Mouse (Mus musculus): ENCODE measurements at regions not wholly inside any gene's neighbourhood (a gene's known extent, or its start where the extent isn't known, plus 50 kb on each side); places are given as distances from the start of the nearest gene placed in this dataset.

GRCm38 (mm10) chr2:50835511-50836320 is 313.2 kb downstream of the Rnd3 start:
- in situ Hi-C loops (cut with MboI, MseI): no loop called here

- in situ Hi-C loops (cut with MboI, MseI): no loop called here
These were observed 315.1 kb downstream of the Rnd3 start for GRCm38 (mm10) chr2:50833791-50834190.

GRCm38 (mm10) chr2:50832471-50832870 is 316.4 kb downstream of the Rnd3 start:
- in situ Hi-C loops (cut with MboI, MseI): no loop called here

GRCm38 (mm10) chr2:50830056-50830720 is 318.7 kb downstream of the Rnd3 start:
- in situ Hi-C loops (cut with MboI, MseI): no loop called here

- in situ Hi-C loops (cut with MboI, MseI): no loop called here
These were observed 321.8 kb downstream of the Rnd3 start for GRCm38 (mm10) chr2:50827097-50827496.

- in situ Hi-C loops (cut with MboI, MseI): no loop called here
These were observed 322.4 kb downstream of the Rnd3 start for GRCm38 (mm10) chr2:50826537-50826936.

GRCm38 (mm10) chr2:50825626-50826025 is 323.3 kb downstream of the Rnd3 start:
- in situ Hi-C loops (cut with MboI, MseI): no loop called here

- in situ Hi-C loops (cut with MboI, MseI): no loop called here
These were observed 324.1 kb downstream of the Rnd3 start for GRCm38 (mm10) chr2:50824782-50825181.

GRCm38 (mm10) chr2:50822738-50823137 is 326.2 kb downstream of the Rnd3 start:
- in situ Hi-C loops (cut with MboI, MseI): no loop called here

GRCm38 (mm10) chr2:50819305-50819665 is 329.6 kb downstream of the Rnd3 start:
- in situ Hi-C loops (cut with MboI, MseI): loop anchor here (10.0 kb wide), 1 partner anchor 146 kb away; no protein-coding TSS in a partner anchor

- in situ Hi-C loops (cut with MboI, MseI): loop anchor here (10.0 kb wide), 1 partner anchor 146 kb away; no protein-coding TSS in a partner anchor
These were observed 330.2 kb downstream of the Rnd3 start for GRCm38 (mm10) chr2:50818557-50819304.

GRCm38 (mm10) chr2:50816364-50816763 is 332.5 kb downstream of the Rnd3 start:
- in situ Hi-C loops (cut with MboI, MseI): loop anchor here (10.0 kb wide), 1 partner anchor 148 kb away; no protein-coding TSS in a partner anchor

- in situ Hi-C loops (cut with MboI, MseI): loop anchor here (10.0 kb wide), 1 partner anchor 149 kb away; no protein-coding TSS in a partner anchor
These were observed 333.4 kb downstream of the Rnd3 start for GRCm38 (mm10) chr2:50815541-50815940.

- in situ Hi-C loops (cut with MboI, MseI): loop anchor here (10.0 kb wide), 1 partner anchor 151 kb away; no protein-coding TSS in a partner anchor
These were observed 335.1 kb downstream of the Rnd3 start for GRCm38 (mm10) chr2:50813568-50814461.

- in situ Hi-C loops (cut with MboI, MseI): loop anchor here (10.0 kb wide), 1 partner anchor 153 kb away; no protein-coding TSS in a partner anchor
These were observed 336.6 kb downstream of the Rnd3 start for GRCm38 (mm10) chr2:50812296-50812695.

GRCm38 (mm10) chr2:50810336-50811066 is 338.4 kb downstream of the Rnd3 start:
- in situ Hi-C loops (cut with MboI, MseI): loop anchor here (10.0 kb wide), 1 partner anchor 154 kb away; no protein-coding TSS in a partner anchor

- in situ Hi-C loops (cut with MboI, MseI): loop anchor here (10.0 kb wide), 1 partner anchor 155 kb away; no protein-coding TSS in a partner anchor
These were observed 339.1 kb downstream of the Rnd3 start for GRCm38 (mm10) chr2:50809823-50810222.

- in situ Hi-C loops (cut with MboI, MseI): no loop called here
These were observed 341.6 kb downstream of the Rnd3 start for GRCm38 (mm10) chr2:50807162-50807960.

GRCm38 (mm10) chr2:50805645-50806044 is 343.3 kb downstream of the Rnd3 start:
- in situ Hi-C loops (cut with MboI, MseI): no loop called here
